Mouse (Mus musculus) embryonic facial prominence, embryonic 14.5 days (tissue): ENCODE measurements at regions not wholly inside any gene's neighbourhood (a gene's known extent, or its start where the extent isn't known, plus 50 kb on each side); places are given as distances from the start of the nearest gene placed in this dataset.

Source experiments
- ATAC-seq: fragments of 200-750 bp; cut with Nextera tagmentation; 2 replicates; pipeline ENCODE4 v1.8.0; 2017; ENCODE audit warnings: low read depth, moderate number of reproducible peaks, moderate TSS enrichment
- DNase-seq: peaks from one replicate; pipeline ENCODE4 v3.0.0-alpha.2; 2015; ENCODE audit warnings: low spot score
- H3K27ac ChIP-seq: fragments of 300-500 bp; sonication (generic); replicated peaks from 2 replicates; pipeline ENCODE4 v1.5.1; 2014; ENCODE audit warnings: low read depth, mild to moderate bottlenecking, low read length, moderate library complexity
- H3K27me3 ChIP-seq: fragments of 300-500 bp; sonication (generic); replicated peaks from 2 replicates; pipeline ENCODE4 v1.6.1; 2014; ENCODE audit warnings: low read length; ENCODE audit not compliant: control insufficient read depth, insufficient read depth
- H3K36me3 ChIP-seq: fragments of 300-500 bp; sonication (generic); 2 replicates; pipeline ENCODE4 v1.6.1; 2014; ENCODE audit warnings: low read length, mixed read lengths; ENCODE audit not compliant: control insufficient read depth, insufficient read depth
- H3K4me1 ChIP-seq: fragments of 300-500 bp; sonication (generic); 2 replicates; pipeline ENCODE4 v1.6.1; 2014; ENCODE audit warnings: antibody characterized with exemption, low read length; ENCODE audit not compliant: control insufficient read depth, insufficient read depth
- H3K4me2 ChIP-seq: fragments of 300-500 bp; sonication (generic); 2 replicates; pipeline ENCODE4 v1.6.1; 2014; ENCODE audit warnings: low read depth, mild to moderate bottlenecking, low read length, moderate library complexity, mixed read lengths
- H3K4me3 ChIP-seq: fragments of 300-500 bp; sonication (generic); 2 replicates; pipeline ENCODE4 v1.5.1; 2014; ENCODE audit warnings: low read depth, mild to moderate bottlenecking, low read length
- H3K9ac ChIP-seq: fragments of 300-500 bp; sonication (generic); 2 replicates; pipeline ENCODE4 v1.6.1; 2014; ENCODE audit warnings: low read depth, mild to moderate bottlenecking, low read length, moderate library complexity, mixed read lengths
- H3K9me3 ChIP-seq: fragments of 300-500 bp; sonication (generic); 2 replicates; pipeline ENCODE4 v1.6.1; 2016; ENCODE audit warnings: low read length; ENCODE audit not compliant: control insufficient read depth
- WGBS: fragments of 180-500 bp; shearing (Covaris S2); extraction: QIAGEN DNeasy Blood & Tissue Kit; methylation state at CpG from one replicate; pipeline ENCODE4 v1.1.7; 2014; 5-methylcytosine and 5-hydroxymethylcytosine counted together

DNA sequence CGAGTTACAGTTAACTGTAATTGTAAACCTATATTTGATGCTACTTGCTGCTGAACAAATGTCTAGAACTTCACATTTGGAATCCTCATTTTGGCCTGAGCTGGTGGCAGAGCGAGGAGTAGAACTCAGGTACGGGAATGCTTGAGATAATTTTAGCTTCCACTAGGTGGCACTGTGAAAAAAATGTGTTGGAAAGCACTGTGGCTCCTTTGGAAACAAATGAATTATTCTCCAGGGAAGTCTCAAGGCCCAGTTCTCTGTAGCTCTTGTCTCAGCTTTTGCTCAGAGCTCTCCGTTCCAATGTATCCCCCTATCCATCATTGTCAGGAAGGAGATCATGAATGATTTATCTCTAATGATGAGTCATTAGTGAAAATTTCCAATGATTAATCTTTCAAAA, 114.7 kb upstream of the Kcna4 start:
- no peaks in the 10 kb centered on the region for H3K27me3 ChIP-seq
- H3K9me3 ChIP-seq, result no peaks in the 10 kb centered on the region
- H3K9ac ChIP-seq, result no peak overlapping the region
- 54% methylated on average over 4 of the region's 4 CpGs for WGBS
- no peak for ATAC-seq
- no peak overlapping the region for H3K27ac ChIP-seq
- no peak overlapping the region for H3K4me2 ChIP-seq
- H3K4me1 ChIP-seq, result no peaks in the 10 kb centered on the region
- no peak overlapping the region for H3K4me3 ChIP-seq
- H3K36me3 ChIP-seq, result no peaks in the 10 kb centered on the region
- DNase-seq, result no peak

DNA sequence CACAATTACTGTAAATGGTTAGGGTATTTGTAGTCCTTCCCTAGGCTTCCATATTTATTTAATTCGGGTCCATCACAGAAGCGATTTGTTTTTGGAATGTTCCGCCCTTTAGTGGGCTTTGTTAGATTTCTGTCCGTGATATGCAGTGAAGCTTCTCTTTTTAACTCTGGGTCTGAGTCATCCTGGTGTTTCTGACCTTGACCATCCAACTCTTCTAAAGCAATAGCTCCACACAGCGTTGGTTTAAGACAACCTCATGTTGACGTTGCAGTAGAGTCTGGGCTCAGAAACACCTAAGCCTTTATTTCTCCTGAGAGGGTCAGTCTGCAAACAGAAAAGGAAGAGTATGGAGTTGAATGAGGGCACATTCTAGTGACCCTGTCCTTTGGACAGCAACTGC, 107.4 kb upstream of the Kcna4 start:
- no peak overlapping the region for H3K4me3 ChIP-seq
- no peaks in the 10 kb centered on the region for H3K36me3 ChIP-seq
- ATAC-seq (no peak), DNase-seq (no peak)
- no peaks in the 10 kb centered on the region for H3K27me3 ChIP-seq
- H3K27ac ChIP-seq, result no peak overlapping the region
- H3K4me2 ChIP-seq, result no peak overlapping the region
- H3K4me1 ChIP-seq, result no peaks in the 10 kb centered on the region
- 85% methylated on average over 6 of the region's 6 CpGs for WGBS
- no peaks in the 10 kb centered on the region for H3K9me3 ChIP-seq
- no peak overlapping the region for H3K9ac ChIP-seq

GRCm38 (mm10) chr2:107184864-107185263, 105.6 kb upstream of the Kcna4 start:
- H3K9me3 ChIP-seq, result no peaks in the 10 kb centered on the region
- H3K27me3 ChIP-seq, result no peaks in the 10 kb centered on the region
- ATAC-seq (no peak), DNase-seq (no peak)
- H3K36me3 ChIP-seq, result no peaks in the 10 kb centered on the region
- H3K4me2 ChIP-seq, result no peak overlapping the region
- H3K4me3 ChIP-seq, result no peak overlapping the region
- H3K27ac ChIP-seq, result no peak overlapping the region
- H3K9ac ChIP-seq, result no peak overlapping the region
- no peaks in the 10 kb centered on the region for H3K4me1 ChIP-seq
- 37% methylated on average over 3 of the region's 3 CpGs for WGBS

GRCm38 (mm10) chr2:107201856-107202473, 88.5 kb upstream of the Kcna4 start:
- Histone ChIP-seq H3K9me3 (no peaks in the 10 kb centered on the region), H3K27ac (no peak overlapping the region), H3K9ac (no peak overlapping the region), H3K27me3 (no peaks in the 10 kb centered on the region), H3K4me2 (no peak overlapping the region), H3K4me1 (no peaks in the 10 kb centered on the region), H3K36me3 (no peaks in the 10 kb centered on the region), H3K4me3 (no peak overlapping the region)
- 65% methylated on average over 4 of the region's 4 CpGs for WGBS
- no peak for DNase-seq
- ATAC-seq, result no peak

DNA sequence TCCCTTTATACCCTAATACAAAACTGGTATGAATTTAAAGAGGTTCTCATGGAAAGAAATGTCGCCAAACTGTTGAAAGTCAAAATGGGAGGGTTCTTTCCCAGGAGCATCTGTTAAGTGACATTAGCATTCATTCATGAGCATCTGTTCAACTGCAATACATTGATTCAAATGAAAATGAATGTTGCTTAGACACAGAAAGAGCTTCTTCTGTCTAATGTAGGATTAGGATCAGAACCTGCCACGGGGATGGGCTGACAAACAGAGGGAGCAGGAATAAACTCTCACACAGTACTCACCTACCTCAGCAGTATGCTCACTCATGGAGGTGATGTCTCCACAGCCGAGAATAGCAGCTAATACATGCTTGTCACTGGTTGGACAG, 88.0 kb upstream of the Kcna4 start:
- no peak overlapping the region for H3K4me2 ChIP-seq
- no peaks in the 10 kb centered on the region for H3K9me3 ChIP-seq
- H3K4me1 ChIP-seq, result no peaks in the 10 kb centered on the region
- no peaks in the 10 kb centered on the region for H3K27me3 ChIP-seq
- DNase-seq, result no peak
- no peak overlapping the region for H3K4me3 ChIP-seq
- 70% methylated on average over 3 of the region's 3 CpGs for WGBS
- H3K36me3 ChIP-seq, result no peaks in the 10 kb centered on the region
- H3K9ac ChIP-seq, result no peak overlapping the region
- H3K27ac ChIP-seq, result no peak overlapping the region
- no peak for ATAC-seq

- no peak for ATAC-seq
- Histone ChIP-seq H3K9me3 (no peaks in the 10 kb centered on the region), H3K9ac (no peak overlapping the region), H3K27ac (no peak overlapping the region), H3K4me2 (no peak overlapping the region), H3K4me1 (no peaks in the 10 kb centered on the region), H3K4me3 (no peak overlapping the region), H3K27me3 (no peaks in the 10 kb centered on the region), H3K36me3 (no peaks in the 10 kb centered on the region)
- DNase-seq, result no peak
- WGBS, result 74% methylated on average over 1 of the region's 1 CpGs
Observed at GRCm38 (mm10) chr2:107221544-107221943, 68.9 kb upstream of the Kcna4 start.

- Histone ChIP-seq H3K9me3 (no peaks in the 10 kb centered on the region), H3K27ac (no peak overlapping the region), H3K27me3 (no peaks in the 10 kb centered on the region), H3K4me3 (no peak overlapping the region), H3K4me1 (no peaks in the 10 kb centered on the region), H3K4me2 (no peak overlapping the region), H3K9ac (no peak overlapping the region), H3K36me3 (no peaks in the 10 kb centered on the region)
- WGBS, result 71% methylated on average over 2 of the region's 2 CpGs
- DNase-seq (no peak), ATAC-seq (no peak)
Observed at GRCm38 (mm10) chr2:107224679-107225078, 65.8 kb upstream of the Kcna4 start.

DNA sequence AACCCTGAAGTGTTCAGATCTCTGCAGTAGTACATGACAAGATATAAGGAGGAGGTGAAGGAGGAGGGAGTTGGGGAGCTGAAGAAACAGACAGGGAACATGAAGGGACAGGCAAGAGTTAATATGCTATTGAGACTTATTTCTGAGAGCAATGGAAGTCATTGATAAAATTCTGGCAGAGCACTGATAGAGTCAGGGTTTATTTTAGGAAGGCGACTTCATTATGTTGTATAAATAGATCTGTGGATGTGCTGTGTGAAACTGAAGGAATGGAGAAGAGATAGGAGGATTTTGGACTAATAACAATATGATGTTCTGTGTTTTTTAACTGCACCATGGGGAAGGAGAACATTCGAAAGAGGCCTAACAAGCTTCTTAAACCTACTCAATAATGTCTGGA, 63.0 kb upstream of the Kcna4 start:
- Histone ChIP-seq H3K4me2 (no peak overlapping the region), H3K27me3 (no peaks in the 10 kb centered on the region), H3K9ac (no peak overlapping the region), H3K36me3 (no peaks in the 10 kb centered on the region), H3K4me3 (no peak overlapping the region), H3K9me3 (no peaks in the 10 kb centered on the region), H3K4me1 (no peaks in the 10 kb centered on the region), H3K27ac (no peak overlapping the region)
- ATAC-seq (no peak), DNase-seq (no peak)
- 81% methylated on average over 2 of the region's 2 CpGs for WGBS

DNA sequence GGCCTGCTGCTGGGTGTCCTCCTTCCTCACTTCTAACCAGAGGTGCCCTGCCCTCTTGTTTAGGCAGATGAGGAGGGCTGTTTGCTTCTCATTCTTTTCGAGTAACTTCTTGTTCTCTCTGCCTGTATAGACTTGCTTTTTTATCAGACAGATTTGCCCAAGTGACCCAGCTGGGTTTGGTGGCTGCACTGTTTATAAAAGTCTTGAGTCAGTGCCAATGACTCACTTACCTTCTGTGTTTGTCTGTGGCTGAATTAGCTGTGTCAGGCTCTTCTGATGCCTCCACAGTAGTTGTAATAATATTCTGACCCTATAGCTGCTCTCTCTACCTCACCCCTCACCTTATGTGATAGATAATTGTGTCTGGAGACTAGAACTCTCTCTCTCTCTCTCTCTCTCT, 62.2 kb upstream of the Kcna4 start:
- DNase-seq, result no peak
- no peak overlapping the region for H3K4me2 ChIP-seq
- H3K27ac ChIP-seq, result no peak overlapping the region
- H3K9me3 ChIP-seq, result no peaks in the 10 kb centered on the region
- H3K27me3 ChIP-seq, result no peaks in the 10 kb centered on the region
- no peak for ATAC-seq
- no peak overlapping the region for H3K9ac ChIP-seq
- H3K4me3 ChIP-seq, result no peak overlapping the region
- 63% methylated on average over 1 of the region's 1 CpGs for WGBS
- H3K4me1 ChIP-seq, result no peaks in the 10 kb centered on the region
- no peaks in the 10 kb centered on the region for H3K36me3 ChIP-seq
